Mouse (Mus musculus) stomach, embryonic 16.5 days (tissue): ENCODE measurements around the gene Chga. TPM values are rescaled to one million over a fixed set of nuclear protein-coding genes. Genes with fewer than 3 reads are reported as not detected.

ENCODE experiments used
- ATAC-seq: fragments of 200-750 bp; cut with Nextera tagmentation; 2 replicates; pipeline ENCODE4 v1.8.0; 2017; ENCODE audit warnings: moderate number of reproducible peaks, moderate TSS enrichment; ENCODE audit not compliant: insufficient read depth, low FRiP score
- H3K27ac ChIP-seq: fragments of 300-500 bp; sonication (generic); 2 replicates; pipeline ENCODE4 v1.5.1; 2014; ENCODE audit warnings: low read length
- H3K27me3 ChIP-seq: fragments of 300-500 bp; sonication (generic); 2 replicates; pipeline ENCODE4 v1.6.1; 2014; ENCODE audit warnings: low read length, control low read depth, mixed read lengths; ENCODE audit not compliant: control insufficient read depth, insufficient read depth
- H3K36me3 ChIP-seq: fragments of 300-500 bp; sonication (generic); 2 replicates; pipeline ENCODE4 v1.6.1; 2014; ENCODE audit warnings: low read length; ENCODE audit not compliant: control insufficient read depth, insufficient read depth
- H3K4me1 ChIP-seq: fragments of 300-500 bp; sonication (generic); 2 replicates; pipeline ENCODE4 v1.6.1; 2014; ENCODE audit warnings: low read length, control low read depth, mixed read lengths; ENCODE audit not compliant: control insufficient read depth, insufficient read depth
- H3K4me2 ChIP-seq: fragments of 300-500 bp; sonication (generic); 2 replicates; pipeline ENCODE4 v1.6.1; 2014; ENCODE audit warnings: low read depth, low read length, mixed read lengths
- H3K4me3 ChIP-seq: fragments of 300-500 bp; sonication (generic); replicated peaks from 2 replicates; pipeline ENCODE4 v1.5.1; 2014; ENCODE audit warnings: mild to moderate bottlenecking, low read length
- H3K9ac ChIP-seq: fragments of 300-500 bp; sonication (generic); 2 replicates; pipeline ENCODE4 v1.6.1; 2014; ENCODE audit warnings: low read length
- H3K9me3 ChIP-seq: fragments of 300-500 bp; sonication (generic); replicated peaks from 2 replicates; pipeline ENCODE4 v1.6.1; 2016; ENCODE audit warnings: low read length, control low read depth; ENCODE audit not compliant: control insufficient read depth
- WGBS: fragments of 180-500 bp; shearing (Covaris S2); extraction: QIAGEN DNeasy Blood & Tissue Kit; methylation state at CpG from one replicate; pipeline ENCODE4 v1.1.7; 2014; 5-methylcytosine and 5-hydroxymethylcytosine counted together
- polyA plus RNA-seq: library from polyadenylated mRNA; unstranded; fragments of >200 nt; fragmentation: Nextera tagmentation; extraction: Ambion mirVana; gene quantifications from 2 replicates; pipeline ENCODE4 v1.2.1, GENCODE M21; 2015

Chga gene
- polyA plus RNA-seq, 1 experiment from 2014 or later = 17.5 TPM

GRCm38 (mm10) chr12:102571666-102572065, 16.9 kb downstream of the Chga start:
- no peaks in the 10 kb centered on the region for H3K36me3 ChIP-seq
- H3K27ac ChIP-seq = no peak overlapping the region
- no peak overlapping the region for H3K4me2 ChIP-seq
- no peaks in the 10 kb centered on the region for H3K27me3 ChIP-seq
- no peaks in the 10 kb centered on the region for H3K9me3 ChIP-seq
- peaks cover 3% of the 10 kb centered on the region; the same call in 1 of the 2 replicates for H3K4me1 ChIP-seq
- no peak overlapping the region for H3K4me3 ChIP-seq
- ATAC-seq = no peak
- no peak overlapping the region for H3K9ac ChIP-seq
- WGBS = 85% methylated on average over 9 of the region's 9 CpGs

DNA sequence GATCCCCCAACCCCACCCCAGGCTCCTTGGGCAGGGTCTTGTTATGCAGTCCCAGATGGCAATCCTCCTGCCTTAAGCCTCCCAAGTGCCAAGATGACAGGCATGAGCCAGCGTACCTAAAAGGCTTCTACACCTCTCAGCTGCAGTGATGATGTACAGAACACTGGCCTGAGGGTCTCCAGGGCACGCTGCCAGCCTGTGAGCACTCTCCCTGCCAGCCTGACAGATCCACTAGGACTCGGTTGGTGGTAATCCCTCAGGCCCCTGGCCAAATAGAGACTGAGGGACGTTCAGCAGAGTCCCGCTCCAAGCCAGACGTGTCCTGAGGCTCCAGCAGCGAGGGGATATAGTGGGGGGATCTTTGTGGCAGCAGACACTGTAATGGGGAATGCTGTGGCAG, 18.3 kb downstream of the Chga start:
- Histone ChIP-seq H3K4me2 (no peak overlapping the region), H3K27me3 (no peaks in the 10 kb centered on the region)
- ATAC-seq = no peak

DNA sequence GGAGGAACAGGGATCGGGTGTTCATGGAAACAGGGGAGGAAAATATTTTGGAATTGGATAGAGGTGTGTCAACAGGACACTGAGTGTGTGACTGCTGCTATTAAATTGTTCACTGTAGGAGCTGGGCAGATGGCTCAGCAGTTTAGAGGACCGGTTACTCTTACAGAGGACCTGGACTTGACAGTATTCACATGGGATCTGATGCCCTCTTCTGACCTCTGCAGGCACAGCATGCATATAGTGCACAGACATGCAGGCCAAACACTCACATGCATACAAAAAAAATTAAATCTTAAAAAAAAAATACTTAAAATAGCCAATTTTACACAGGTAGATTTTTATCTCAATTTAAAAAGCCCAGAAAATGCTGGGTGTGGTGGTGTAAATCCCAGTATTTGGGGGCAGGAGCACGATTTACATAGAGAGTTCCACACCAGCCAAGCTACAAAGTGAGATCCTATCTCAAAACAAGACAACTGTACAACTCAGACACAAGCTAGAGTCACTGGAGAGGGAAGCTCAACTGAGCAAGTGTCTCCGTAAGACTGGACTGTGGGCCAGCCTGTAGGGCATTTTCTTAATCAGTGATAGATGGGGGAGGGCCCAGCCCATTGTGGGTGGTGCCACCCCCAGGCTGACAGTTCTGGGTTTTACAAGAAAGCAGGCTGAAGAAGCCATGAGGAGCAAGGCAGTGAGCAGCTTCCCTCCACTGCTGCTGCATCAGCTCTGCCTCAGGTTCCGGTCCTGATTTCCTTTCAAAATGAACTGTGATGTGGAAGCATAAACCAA, 21.0 kb downstream of the Chga start:
- H3K27me3 ChIP-seq = no peaks in the 10 kb centered on the region
- ATAC-seq = no peak
- 84% methylated on average over 5 of the region's 5 CpGs for WGBS
- peaks cover 3% of the 10 kb centered on the region; the same call in 1 of the 2 replicates for H3K4me1 ChIP-seq
- H3K9ac ChIP-seq = no peak overlapping the region
- H3K36me3 ChIP-seq = no peaks in the 10 kb centered on the region
- no peak overlapping the region for H3K4me3 ChIP-seq
- H3K4me2 ChIP-seq = no peak overlapping the region
- H3K27ac ChIP-seq = no peak overlapping the region
- H3K9me3 ChIP-seq = no peaks in the 10 kb centered on the region

More for the DNA sequence above, 18.3 kb downstream of the Chga start:
- WGBS = 64% methylated on average over 7 of the region's 7 CpGs
- no peaks in the 10 kb centered on the region for H3K36me3 ChIP-seq
- H3K27ac ChIP-seq = no peak overlapping the region
- no peaks in the 10 kb centered on the region for H3K9me3 ChIP-seq
- no peak overlapping the region for H3K9ac ChIP-seq
- H3K4me3 ChIP-seq = no peak overlapping the region
- H3K4me1 ChIP-seq = peaks cover 3% of the 10 kb centered on the region; the same call in 1 of the 2 replicates

- ATAC-seq = peak; percentile 55
These were observed 22.1 kb downstream of the Chga start for GRCm38 (mm10) chr12:102576659-102577398.

GRCm38 (mm10) chr12:102579041-102579440, 24.3 kb downstream of the Chga start:
- ATAC-seq = peak; percentile 58; the same call in 1 of the 2 replicates
- Histone ChIP-seq H3K4me2 (no peak overlapping the region), H3K27ac (no peak overlapping the region), H3K27me3 (no peaks in the 10 kb centered on the region), H3K36me3 (no peaks in the 10 kb centered on the region), H3K4me1 (peaks cover 3% of the 10 kb centered on the region; the same call in 1 of the 2 replicates), H3K9ac (no peak overlapping the region), H3K9me3 (no peaks in the 10 kb centered on the region), H3K4me3 (no peak overlapping the region)
- 66% methylated on average over 6 of the region's 6 CpGs for whole genome bisulfite sequencing

More at GRCm38 (mm10) chr12:102576659-102577398, 22.1 kb downstream of the Chga start:
- H3K4me2 ChIP-seq = no peak overlapping the region
- peaks cover 3% of the 10 kb centered on the region; the same call in 1 of the 2 replicates for H3K4me1 ChIP-seq
- H3K9me3 ChIP-seq = no peaks in the 10 kb centered on the region
- H3K27ac ChIP-seq = peak overlapping the region; percentile 13; the same call in 1 of the 2 replicates
- 47% methylated on average over 10 of the region's 10 CpGs for WGBS
- H3K27me3 ChIP-seq = no peaks in the 10 kb centered on the region
- no peak overlapping the region for H3K4me3 ChIP-seq
- H3K9ac ChIP-seq = no peak overlapping the region
- H3K36me3 ChIP-seq = no peaks in the 10 kb centered on the region

- H3K4me3 ChIP-seq = no peak overlapping the region
- H3K36me3 ChIP-seq = no peaks in the 10 kb centered on the region
- no peak overlapping the region for H3K27ac ChIP-seq
- H3K9me3 ChIP-seq = no peaks in the 10 kb centered on the region
- WGBS = 74% methylated on average over 5 of the region's 5 CpGs
- no peak overlapping the region for H3K9ac ChIP-seq
- ATAC-seq = no peak
- no peaks in the 10 kb centered on the region for H3K27me3 ChIP-seq
- no peak overlapping the region for H3K4me2 ChIP-seq
- no peaks in the 10 kb centered on the region for H3K4me1 ChIP-seq
These were observed 26.9 kb downstream of the Chga start for GRCm38 (mm10) chr12:102581579-102582196.

- no peak overlapping the region for H3K4me3 ChIP-seq
- WGBS = 76% methylated on average over 11 of the region's 11 CpGs
These were observed 27.7 kb downstream of the Chga start for GRCm38 (mm10) chr12:102582441-102582840.

DNA sequence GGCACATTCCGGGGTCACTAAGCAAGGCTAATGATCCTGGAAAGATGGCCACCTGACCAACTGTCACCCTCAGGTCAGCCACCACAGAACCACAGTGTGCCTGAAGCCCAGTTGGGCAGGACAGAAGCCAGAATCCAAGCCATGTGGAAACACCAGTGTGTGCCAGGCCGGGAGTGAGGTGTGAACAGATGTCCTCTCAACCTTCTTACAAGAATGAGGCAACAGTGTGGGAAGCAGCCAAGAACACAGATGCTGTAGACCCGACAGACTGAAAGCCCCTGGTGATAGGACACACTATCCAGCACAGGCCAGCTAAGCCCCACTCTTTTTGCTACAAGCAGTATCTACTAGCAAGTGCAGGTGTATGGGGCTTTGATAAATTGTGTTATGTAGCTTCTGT, 30.6 kb downstream of the Chga start:
- H3K4me1 ChIP-seq = no peaks in the 10 kb centered on the region
- no peaks in the 10 kb centered on the region for H3K9me3 ChIP-seq
- no peak overlapping the region for H3K27ac ChIP-seq
- WGBS = 83% methylated on average over 3 of the region's 3 CpGs
- H3K4me3 ChIP-seq = no peak overlapping the region
- ATAC-seq = no peak
- no peak overlapping the region for H3K9ac ChIP-seq
- H3K36me3 ChIP-seq = no peaks in the 10 kb centered on the region
- no peaks in the 10 kb centered on the region for H3K27me3 ChIP-seq
- H3K4me2 ChIP-seq = no peak overlapping the region

More at GRCm38 (mm10) chr12:102582441-102582840, 27.7 kb downstream of the Chga start:
- Histone ChIP-seq H3K36me3 (no peaks in the 10 kb centered on the region), H3K4me2 (no peak overlapping the region), H3K4me1 (no peaks in the 10 kb centered on the region), H3K27me3 (no peaks in the 10 kb centered on the region), H3K27ac (no peak overlapping the region), H3K9me3 (no peaks in the 10 kb centered on the region), H3K9ac (0 out of 2 replicates have a peak overlapping the region, but pooled peaks have one; percentile 9)
- ATAC-seq = no peak
